Mouse (Mus musculus) urinary bladder, postnatal 10 days (tissue): ENCODE data around the gene Aldh3b2.

Experiments used
- DNase-seq: peaks from one replicate; pipeline ENCODE4 v3.0.0; 2022; ENCODE audit warnings: low spot score

The Aldh3b2 gene

DNA sequence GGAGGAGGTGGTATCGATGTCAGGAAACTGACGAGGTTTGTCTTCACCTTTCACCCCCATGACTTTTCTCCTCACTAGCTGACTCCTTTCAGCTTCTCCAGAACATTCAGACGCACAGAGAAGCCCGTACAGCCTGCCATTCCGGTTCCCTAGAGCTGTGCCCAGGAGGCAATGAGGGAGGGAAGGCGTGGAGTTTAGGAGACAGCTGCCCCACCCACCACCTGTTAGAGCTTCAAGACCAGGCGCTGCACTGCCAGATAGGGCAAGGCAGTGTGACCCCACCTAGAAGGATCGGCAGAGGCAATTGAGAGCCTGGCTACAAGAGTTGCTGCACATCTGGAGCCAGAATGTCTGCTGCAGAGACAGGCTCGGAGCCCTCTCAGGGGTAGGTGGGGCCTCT, at the start of gene Aldh3b2:
Gene Aldh3b2 (plus strand): TSS at position 100 of the 400 bp plus-strand sequence.
- no peak for DNase-seq

DNA sequence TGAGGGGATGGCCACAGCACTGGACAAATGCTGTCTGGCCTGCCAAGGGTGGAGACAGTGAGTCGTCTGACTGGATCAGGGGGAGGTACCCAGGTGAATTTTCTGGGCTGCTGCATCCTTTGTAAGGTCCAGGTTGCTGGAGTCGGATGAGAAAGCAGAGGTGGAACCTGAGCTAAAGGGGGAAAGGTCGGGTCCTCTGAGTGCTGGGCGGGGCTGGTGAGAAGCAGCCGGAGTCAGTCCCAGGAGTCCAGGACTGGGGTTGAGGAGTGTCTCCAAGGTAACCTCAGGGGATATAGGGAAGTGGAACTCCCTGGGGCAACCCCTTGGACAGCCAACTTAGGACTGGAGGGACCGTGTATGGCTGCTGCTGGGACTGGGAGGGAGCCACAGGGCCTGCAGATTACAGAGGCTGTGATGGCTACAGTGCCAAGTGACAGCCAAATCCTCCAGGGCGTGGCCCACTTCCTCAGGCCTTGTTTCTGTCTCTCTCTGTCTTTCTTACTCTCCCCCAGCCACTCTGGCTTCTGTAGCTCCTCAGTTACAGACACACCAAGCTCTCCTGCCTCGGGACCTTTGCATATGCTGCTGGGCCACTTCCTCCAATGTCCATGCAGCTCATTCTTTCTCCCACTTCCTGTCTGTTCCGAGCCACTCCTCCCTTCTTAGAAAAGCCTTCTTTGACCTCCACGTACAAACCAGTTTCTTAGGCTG, 49.3 kb upstream of the Aldh3b2 start:
- no peak for DNase-seq

DNA sequence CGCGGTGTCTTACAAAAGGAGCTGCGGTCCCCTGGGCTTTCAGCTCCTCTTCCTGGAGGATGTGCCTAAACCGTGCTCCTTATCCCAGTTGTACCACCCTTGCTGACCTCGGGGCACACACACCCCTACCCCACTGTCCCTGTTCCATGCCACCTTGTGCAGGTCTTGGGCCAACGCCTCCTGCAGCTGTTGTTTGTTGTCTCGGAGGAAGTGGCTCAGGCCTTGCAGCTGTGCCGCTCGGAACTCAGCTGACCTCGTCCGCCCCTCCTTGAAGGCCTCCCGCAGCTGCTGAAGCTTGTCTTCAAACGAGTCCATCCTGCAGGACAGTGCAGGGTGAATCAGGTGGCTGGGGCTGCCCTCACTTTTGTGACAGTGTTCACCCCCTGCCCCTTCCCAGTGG, 48.5 kb upstream of the Aldh3b2 start:
- no peak for DNase-seq

DNA sequence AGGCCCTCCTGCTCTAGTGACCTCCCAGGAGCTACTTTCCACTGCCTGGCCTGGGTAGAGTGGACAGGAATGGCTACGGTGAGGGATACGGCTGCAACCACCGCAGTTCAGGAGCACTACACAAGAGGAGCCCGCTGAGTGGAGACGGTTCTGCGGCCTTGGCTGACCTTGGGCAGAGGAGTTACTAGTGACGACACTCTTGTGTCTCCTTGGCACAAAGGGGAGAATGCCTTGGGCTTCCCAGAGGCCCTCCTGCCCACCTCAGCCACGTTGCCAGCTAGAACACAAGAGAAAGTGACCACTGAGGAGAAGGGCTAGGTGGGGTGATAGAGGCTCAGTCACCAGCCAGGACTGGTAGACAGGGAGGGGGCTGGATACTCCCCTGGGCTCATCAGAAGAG, 47.9 kb upstream of the Aldh3b2 start:
- DNase-seq: no peak

DNA sequence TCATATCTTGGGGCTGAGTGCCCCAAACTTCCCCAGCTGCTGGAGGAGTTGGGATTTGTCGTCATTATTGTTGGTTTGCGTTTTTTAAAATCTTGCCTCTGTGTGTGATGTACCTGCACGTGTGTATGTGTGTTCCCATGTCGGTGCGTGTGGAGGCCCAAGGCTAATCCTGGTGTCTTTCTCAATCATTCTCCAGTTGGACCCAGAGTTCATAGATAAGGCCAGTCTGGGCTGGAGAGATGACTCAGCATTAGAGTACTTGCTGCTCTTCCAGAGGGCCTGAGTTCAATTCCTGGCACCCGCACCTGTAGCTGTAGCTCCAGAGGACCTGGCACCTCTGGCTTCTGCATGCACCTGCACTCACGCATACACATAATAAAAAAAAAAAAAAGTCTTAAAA, 47.3 kb upstream of the Aldh3b2 start:
- DNase-seq: no peak

DNA sequence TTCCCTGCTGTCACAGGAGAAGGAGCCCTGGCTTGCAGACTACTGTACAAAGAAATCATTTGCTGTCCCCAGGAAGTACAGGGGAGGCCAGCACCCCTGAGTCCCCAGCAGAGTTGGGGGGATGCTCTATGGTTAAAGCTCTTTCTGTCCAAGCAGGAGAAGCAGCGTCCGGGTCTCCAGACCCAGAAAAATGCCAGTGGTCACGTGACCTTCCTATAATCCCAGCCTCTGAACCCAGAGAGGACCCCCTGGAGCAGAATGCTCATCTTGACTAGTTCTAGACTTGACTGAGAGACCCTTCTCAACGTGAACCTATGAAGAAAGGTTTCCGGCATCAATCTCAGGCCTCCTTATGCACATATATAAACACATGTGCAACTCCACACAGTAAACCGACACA, 46.3 kb upstream of the Aldh3b2 start:
- DNase-seq: no peak

DNA sequence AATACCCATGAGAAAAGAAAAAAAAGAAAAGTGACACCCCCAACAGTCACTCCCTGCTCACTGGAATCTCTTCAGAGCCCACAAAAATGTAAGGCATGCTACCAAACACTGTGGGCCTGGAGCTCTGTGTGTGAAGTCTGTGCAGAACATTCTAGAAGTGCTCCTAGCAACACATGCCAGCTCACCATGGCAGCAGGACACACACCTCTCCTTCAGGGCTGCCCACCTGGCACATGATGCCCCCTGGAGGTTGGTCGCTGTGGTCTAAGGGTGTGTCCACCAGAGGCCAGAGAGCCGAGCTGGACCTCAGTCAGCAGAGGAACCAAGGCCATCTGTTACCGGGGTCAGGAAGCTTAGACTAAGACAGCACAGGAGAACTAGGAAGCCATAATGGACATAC, 45.8 kb upstream of the Aldh3b2 start:
- no peak for DNase-seq

DNA sequence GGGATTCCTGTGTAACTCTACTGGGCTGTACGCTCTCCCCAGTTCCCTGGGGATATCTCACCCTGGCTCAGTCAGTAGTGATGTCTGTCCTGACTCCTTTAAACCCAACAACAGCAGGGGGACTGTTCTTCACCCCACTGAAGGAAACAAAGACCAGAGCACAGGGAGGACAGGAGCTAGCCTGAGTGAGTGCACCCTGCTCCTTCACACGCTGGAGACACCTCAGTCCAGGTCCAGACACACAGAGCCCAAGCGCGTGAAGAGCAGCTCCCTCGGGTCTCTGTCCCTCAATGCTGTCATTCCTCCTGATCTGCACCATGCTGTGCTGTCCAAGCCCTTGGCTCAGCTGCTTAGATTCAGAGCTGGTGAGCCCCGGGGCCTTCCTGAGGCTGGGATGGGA, 45.4 kb upstream of the Aldh3b2 start:
- no peak for DNase-seq

DNA sequence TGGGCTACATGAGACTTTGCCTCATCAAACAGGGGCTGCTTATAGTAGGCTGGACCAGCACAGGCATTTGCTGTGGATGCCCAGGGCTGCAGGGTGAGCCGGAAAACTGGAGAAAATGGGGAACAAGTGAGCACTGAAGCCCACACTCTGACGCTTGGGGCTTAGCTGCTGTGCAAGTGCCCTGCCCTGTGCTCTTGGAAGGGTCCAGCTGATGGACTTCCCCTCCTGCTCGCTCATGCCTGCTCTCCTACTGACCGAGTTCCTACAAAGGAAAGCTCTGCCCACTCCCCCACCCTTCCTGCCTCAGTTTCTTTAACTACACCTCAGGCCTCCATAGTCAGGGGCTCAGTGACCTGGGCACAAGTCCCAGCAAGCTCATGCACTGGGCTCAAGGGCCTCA, 44.1 kb upstream of the Aldh3b2 start:
- DNase-seq: no peak

DNA sequence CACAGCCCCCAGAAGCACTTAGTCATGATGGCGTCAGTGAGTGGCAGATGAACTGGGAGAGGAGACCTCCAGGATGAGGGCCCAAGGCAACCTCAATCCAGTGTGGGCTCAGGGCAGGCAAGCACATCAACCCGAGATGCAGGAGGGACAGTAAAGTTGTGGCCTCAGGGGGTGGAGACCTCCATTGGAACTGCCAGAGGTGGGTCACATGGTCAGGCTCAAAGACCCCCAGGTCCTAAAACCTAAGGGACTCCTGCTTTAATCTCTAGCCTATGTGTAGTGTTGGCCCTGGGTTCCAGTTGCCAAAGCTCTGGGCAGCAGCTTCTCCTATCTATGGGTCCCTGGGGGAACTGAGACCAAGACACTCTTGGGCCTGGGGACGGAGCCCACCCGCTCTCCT, 43.3 kb upstream of the Aldh3b2 start:
- DNase-seq: no peak

DNA sequence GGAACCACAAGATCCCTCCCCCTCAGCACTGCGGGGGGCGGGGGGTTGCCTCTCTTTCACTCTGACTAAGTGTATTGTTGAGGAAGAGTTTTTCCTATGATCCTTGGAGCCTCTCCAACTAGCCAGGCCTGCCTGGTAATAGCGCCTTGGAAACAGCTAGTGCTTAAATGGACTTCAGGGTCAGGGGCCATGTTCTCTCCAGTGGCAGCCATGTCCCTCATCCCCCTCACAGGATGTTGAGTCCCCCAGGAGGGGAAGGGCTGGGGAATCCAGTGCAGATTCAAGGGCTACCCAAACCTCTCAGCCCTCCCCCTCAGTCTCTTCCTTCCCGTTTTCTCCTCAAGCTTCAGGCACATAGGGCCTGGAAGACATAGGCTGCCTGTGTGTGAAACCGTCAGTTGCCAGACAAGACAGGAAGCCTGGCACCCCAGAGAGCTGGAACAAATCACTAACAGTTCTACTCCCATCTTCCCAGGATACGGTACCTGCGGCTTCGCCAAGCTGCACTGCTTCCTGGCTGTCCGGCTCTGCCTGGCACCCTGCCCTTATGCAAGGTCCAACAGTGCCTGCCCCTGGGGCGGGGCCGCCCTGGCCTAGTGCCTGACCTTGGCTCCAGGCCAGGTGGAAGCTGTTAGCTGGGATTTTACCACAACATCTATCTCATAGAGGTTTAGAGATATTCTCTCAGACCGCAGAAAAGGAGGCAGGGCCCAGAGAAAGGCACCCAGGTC, 42.8 kb upstream of the Aldh3b2 start, which contains the start of gene Aldh3b1:
Gene Aldh3b1 (minus strand): TSS at position 598 of the 731 bp plus-strand sequence.
- no peak for DNase-seq

DNA sequence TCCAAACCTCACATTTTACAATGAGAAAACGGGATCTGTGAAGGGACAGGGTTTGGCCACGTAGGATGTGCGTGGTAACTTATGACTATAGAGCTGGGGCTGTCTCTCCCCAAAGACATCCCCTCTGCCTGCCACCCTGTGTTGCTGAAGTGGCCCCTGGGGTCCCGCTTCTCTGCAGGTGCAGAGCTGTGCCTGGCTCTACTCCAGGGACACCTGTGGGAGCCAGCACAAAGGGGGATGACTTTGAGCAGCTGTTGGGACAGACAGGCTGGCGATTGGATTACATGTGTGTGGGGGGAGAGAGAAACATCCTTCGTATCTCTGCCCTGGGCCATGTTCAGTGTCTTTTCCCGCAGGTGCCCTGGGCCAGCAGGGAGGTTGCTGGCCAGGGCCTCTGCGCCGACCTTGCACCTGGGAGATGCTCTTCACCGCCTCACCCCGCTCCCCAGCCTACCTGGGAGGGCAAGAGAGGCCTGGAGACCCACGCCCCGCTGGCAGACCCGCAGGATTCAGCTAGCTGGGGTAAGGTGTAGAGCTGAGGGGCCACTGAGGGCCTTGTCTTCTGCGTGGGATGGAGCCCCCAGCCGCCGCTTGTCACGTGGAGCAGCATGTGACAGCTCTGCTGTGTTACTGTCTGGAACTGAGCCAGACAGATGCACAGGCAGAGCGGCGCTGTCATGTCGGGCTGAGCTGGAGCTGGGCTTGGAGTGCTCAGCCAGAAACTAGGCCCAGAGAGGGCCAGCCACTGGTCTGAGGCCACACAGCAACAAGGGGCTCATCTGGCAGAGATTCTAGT, 41.7 kb upstream of the Aldh3b2 start:
- DNase-seq: no peak

DNA sequence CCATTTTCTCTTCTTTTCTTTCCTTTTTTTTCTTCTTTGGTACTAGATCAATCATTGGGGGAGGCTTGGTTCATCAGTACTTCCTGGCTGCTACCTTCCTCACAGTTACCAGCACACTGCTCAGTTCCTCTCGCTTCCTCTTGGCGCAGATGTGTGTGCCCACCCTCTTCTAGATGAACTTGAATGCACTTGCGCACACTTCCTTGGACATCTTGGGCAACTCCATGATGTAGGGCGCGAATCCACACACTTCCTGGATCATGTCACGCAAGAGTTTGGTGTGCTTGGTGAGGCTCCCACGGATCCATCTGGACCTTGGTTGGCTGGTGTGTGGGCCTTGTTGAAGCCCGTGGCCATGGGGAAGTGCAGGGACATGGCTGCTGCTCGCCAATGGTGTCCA, 40.4 kb upstream of the Aldh3b2 start:
- no peak for DNase-seq

DNA sequence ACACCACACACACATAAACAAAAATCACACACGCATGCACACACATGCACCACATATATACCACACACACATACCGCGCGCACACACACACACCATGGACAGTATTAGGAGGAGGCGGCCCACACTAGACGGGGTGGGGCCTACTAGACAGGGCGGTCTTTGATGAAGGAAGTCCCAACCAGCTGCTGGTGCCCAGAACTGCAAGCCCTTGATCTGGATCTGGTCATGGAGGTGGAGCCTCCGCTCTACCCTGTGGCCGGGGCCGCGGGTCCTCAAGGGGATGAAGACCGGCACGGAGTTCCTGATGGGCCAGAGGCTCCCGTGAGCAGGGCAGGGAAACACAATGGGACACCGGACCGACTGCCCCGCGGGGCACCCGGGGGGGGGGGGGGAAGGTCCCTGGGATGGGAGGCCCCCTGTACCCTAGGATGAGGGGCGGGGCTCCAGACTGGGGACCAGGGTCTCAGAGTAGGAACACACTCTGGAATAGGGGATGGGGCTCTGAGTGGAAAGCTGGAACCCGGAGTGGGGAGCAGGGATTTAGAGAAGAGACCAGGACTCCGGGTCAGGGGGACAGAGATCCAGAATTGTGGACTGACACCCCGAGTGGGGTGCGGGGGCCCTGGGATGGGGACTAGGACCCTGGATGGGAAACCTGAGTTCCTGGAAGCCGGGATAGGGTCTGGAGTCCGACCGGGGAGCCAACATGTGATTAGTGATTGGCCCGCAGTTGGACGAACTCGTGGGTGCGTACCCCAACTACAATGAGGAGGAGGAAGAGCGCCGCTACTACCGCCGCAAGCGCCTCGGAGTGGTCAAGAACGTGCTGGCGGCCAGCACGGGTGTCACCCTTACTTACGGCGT, 36.9 kb upstream of the Aldh3b2 start, which contains the start of gene Unc93b1:
Gene Unc93b1 (plus strand): TSS at position 155 of the 864 bp plus-strand sequence.
- no peak for DNase-seq

DNA sequence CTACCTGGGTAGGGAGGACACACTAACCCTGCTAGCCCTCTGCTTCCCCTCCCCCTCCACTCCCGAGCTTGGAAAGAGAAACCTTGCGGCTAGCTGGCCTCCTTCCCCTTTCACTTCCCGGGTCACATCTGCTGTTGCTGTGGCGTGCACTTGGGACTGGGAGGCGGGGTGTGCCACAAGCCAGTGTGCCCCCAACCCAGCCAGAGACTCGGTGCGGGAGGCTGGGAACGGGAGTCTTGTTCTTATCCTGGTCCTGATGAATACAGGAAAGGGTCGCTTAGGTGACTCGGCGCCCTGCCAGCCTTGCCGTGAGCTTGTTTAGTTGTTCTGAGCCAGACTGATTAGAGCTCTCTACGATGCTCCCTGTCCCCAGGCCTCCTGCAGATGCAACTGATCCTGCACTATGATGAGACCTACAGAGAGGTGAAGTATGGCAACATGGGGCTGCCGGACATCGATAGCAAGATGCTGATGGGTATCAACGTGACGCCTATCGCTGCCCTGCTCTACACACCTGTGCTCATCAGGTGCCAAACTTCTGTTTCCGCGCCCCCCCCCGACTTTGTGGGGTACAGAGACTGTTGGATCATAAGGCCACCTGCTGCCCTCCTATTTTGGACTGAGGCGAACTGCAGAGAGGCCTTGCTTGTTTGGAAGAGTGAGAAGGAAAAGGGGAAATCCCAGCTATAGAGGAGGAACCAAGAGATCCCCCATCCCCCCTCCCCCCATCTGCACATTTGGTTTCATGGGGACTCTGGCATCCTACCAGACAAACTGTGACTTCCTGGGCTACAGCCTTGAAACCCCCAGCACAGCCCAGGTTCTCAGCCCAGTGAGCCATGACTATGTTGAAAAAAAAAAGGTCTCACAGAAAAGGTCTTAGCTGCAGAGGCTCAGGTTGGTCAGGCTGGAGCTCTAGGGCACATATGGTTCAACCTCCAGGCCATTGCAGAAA, 36.0 kb upstream of the Aldh3b2 start:
- DNase-seq: no peak

DNA sequence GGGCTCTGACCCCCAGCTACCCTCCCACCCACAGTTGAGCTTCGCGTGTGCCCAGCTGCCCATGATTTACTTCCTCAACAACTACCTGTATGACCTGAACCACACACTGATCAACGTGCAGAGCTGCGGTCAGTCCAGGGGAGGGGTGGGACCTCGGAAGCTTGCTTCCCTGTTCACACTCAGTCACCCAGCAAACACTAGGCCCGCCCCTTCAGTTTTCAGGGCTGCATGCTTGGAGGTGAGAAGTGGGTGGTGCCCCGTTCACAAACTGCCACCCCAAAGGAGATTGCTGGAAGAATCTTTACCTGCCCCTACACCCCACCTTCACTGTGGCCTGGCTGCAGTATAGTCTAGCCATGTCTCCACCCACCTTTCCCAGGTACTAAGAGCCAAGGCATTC, 29.8 kb upstream of the Aldh3b2 start:
- DNase-seq: no peak

DNA sequence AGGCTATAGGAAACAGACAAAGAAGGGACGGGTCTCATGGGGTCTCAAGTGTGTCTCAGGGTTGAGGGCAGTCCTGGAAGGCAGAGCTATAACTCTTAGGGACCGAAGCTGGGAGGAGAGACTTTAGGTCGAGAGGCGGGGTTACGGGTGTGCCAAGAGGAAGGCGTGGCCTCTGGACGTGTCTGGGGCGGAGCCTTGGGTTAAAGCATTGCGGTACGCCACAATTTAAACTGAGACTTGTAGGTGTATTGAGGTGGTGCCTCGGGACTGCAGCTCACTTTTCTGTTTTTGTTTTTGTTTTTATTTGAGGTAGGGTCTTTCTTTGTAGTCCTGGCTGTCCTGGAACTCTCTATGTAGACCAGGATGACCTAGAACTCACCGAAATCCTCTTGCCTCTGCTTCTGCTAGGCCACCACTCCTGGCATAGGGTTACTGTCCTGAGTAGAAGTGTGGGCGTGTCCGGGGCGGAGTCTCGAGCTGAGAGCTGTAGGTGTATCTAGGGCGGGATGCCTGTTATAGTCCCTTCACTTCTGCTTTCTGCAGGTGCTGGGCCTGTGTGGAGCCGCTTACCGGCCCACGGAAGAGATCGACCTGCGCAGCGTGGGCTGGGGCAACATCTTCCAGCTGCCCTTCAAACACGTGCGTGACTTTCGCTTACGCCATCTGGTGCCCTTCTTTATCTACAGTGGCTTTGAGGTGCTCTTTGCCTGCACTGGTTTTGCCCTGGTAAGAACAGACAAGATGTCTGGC, 29.0 kb upstream of the Aldh3b2 start:
- DNase-seq: no peak

DNA sequence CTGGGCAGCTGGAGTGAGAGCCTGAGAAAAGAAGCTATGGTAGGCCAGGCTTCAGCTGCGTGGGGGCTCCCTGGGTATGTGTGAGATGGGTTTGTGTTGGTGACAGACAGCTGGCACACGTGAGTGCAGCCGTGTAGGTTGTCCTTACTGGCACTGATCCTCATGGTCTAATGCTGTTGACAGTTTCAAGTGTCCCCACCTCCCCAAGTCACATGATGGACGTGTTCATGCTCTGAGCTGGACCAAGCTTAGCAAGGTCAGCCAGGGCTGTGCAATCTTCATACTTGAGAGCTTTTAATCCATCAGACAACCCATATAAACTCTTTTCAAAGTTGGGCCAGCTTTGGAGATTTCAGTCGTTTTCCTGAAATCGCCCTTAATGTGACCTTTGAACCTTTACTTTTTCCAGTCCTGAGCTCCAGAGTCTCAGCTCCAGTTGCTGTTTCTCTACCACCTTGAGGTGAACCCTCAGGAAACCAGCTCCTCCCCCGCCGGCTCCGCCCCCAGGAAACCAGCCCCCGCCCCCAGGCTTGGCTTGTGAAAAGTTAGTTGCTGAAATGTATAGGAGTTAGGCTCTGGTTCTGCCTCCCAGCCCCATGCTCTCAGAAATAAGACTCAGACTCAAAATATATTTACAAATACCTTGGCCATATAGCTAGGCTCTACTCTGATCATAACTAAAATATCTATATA, 26.1 kb upstream of the Aldh3b2 start:
- no peak for DNase-seq

DNA sequence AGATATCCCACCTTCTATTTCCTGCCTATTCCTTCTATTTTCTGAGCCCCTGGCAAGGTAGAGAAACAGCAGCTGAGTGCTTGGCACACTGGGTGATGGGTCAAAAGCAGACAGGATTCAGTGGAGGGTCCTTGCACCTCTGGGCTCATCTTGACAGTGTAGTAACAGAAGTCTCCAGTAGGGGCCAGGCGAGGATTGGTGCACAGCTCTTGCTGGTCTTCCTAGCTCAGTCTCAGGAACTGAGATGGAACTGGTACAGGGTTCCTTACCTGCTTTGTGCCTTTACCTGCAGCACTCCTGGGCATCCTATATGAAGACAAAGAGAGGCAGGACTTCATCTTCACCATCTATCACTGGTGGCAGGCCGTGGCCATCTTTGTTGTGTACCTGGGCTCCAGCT, 25.4 kb upstream of the Aldh3b2 start:
- no peak for DNase-seq
